Mouse (Mus musculus) macrophage (primary cell): Measurements from ENCODE around the gene Mylk4. TPM values are rescaled to one million over a fixed set of nuclear protein-coding genes. Genes with fewer than 3 reads are reported as not detected.

Source experiments
- H3K27ac ChIP-seq: fragments of 350-480 bp; formaldehyde crosslinking; 2 replicates; pipeline ENCODE4 v1.9.0; 2021
- H3K36me3 ChIP-seq: fragments of 350-480 bp; formaldehyde crosslinking; 2 replicates; pipeline ENCODE4 v1.9.0; 2021; ENCODE audit errors: inconsistent target
- H3K4me3 ChIP-seq: fragments of 350-480 bp; formaldehyde crosslinking; 2 replicates; pipeline ENCODE4 v1.9.0; 2021; ENCODE audit errors: inconsistent target
- H3K79me2 ChIP-seq: fragments of 350-480 bp; formaldehyde crosslinking; 2 replicates; pipeline ENCODE4 v1.9.0; 2021; ENCODE audit errors: inconsistent target
- WGBS: methylation state at CpG from one replicate; pipeline ENCODE4 v1.1.7; 2026; ENCODE audit warnings: inconsistent platforms; ENCODE audit not compliant: missing documents; 5-methylcytosine and 5-hydroxymethylcytosine counted together
- polyA plus RNA-seq: library from polyadenylated mRNA; stranded (reverse); fragments of 250-400 nt; gene quantifications from 3 replicates; pipeline ENCODE4 v1.2.4, GENCODE M21; 2018; ENCODE audit warnings: inconsistent platforms

Gene Mylk4
- polyA plus RNA-seq, 1 experiment from 2014 or later = not detected

DNA sequence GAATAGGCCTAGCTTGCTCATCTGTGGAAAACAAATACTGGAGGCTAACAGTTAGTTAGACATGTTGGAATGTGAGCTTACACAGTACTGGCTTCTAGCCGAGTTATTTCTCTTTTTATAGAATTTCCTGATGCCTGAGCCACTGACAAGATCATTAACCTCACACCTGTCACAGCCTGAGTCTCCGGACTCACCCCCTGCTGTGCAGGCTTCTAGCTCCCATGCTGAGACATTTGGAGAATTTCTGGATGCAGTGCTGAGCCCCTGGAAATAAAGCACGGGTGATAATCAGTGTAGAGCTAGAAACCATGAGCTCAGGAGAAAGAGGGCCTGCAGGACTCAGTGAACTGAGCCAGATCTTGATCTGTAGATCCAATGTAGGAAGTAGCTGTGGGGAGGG lies 13.8 kb downstream of the Mylk4 start:
- Histone ChIP-seq H3K4me3 (no peak overlapping the region), H3K79me2 (no peaks in the 10 kb centered on the region), H3K36me3 (no peaks in the 10 kb centered on the region), H3K27ac (no peak overlapping the region)
- 72% methylated on average over 3 of the region's 3 CpGs for WGBS

DNA sequence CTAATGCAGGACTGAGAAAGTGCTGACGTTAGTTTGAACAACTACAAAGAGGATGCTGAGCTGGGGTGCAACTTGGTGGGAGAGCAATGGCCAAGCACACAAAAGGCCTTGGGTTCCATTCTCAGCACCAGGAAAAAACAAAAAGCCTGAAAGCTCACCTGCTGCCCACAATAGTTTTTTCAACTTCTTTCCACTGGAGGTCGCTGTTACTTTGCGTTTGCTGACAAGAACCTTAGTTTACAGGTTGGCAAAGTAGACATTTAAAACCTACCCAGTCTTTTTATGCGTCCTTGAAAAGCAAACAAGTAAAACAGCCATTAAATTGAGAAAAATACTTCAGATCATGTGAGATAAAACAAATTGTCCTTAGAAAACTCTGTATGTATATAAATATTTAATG lies 15.7 kb downstream of the Mylk4 start:
- no peaks in the 10 kb centered on the region for H3K36me3 ChIP-seq
- H3K27ac ChIP-seq = no peak overlapping the region
- WGBS = 18% methylated on average over 4 of the region's 4 CpGs
- no peak overlapping the region for H3K4me3 ChIP-seq
- H3K79me2 ChIP-seq = no peaks in the 10 kb centered on the region

DNA sequence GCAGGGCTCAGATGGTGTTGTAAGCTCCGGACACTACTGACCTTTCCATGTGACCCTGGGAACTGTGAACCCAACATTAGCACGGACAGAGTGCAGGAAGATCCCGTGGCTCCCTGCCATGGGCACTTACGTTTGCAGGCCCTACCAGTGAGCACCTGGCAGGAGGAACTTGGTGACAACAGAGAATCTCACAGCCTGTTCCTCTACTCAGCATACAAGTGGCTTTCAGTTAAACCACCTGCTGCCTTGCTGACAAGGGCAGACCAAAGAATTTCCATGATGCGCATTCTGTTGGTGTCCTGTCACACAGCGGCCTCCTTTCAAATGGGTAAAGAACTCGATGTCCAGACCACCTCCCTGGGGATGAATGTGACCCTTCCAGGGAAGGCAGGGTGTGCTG lies 19.3 kb downstream of the Mylk4 start:
- Histone ChIP-seq H3K79me2 (no peaks in the 10 kb centered on the region), H3K27ac (no peak overlapping the region), H3K4me3 (no peak overlapping the region), H3K36me3 (no peaks in the 10 kb centered on the region)
- WGBS = 65% methylated on average over 7 of the region's 7 CpGs

DNA sequence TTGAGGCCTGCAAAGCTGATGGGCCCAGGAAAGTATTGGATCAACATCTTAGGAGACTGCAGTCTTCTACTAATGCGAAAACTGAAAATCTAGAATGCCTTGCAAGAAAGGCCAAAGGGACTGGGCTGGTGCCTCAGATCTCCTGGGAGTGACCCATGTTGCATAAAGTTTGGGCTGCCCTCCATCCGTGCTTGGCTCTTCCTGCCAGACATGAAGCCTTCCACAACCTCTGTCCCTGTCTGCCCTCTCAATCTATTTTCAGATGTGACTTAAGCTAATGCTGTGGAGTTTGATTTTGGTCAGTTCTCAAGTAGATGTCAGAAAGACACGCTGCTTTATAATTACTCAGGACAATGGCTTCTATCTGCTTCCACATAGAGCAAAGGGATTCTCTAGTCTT lies 20.6 kb downstream of the Mylk4 start:
- no peaks in the 10 kb centered on the region for H3K36me3 ChIP-seq
- WGBS = 90% methylated on average over 3 of the region's 3 CpGs
- no peak overlapping the region for H3K27ac ChIP-seq
- H3K79me2 ChIP-seq = no peaks in the 10 kb centered on the region
- H3K4me3 ChIP-seq = no peak overlapping the region

DNA sequence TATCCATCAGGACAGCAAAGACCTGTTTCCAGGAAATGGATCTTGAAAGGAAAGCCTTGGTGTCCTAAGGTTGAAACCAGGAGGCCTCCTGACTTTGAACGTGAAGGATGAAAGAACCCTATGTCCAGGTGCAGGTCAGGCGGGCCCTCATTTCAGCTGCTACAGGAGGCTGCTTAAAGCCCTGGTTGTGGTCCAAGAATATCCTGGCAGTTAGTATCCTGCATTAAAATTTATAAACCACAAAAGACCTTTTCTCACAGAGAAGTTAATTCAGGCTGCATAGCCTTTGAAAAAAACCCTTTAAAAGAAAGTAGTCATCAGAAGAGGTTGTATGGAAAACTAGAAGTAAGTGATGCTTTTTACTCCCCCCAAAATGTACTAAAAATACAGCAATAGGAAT lies 23.0 kb downstream of the Mylk4 start:
- 88% methylated on average over 2 of the region's 2 CpGs for WGBS
- H3K27ac ChIP-seq = no peak overlapping the region
- H3K79me2 ChIP-seq = no peaks in the 10 kb centered on the region
- no peak overlapping the region for H3K4me3 ChIP-seq
- no peaks in the 10 kb centered on the region for H3K36me3 ChIP-seq

DNA sequence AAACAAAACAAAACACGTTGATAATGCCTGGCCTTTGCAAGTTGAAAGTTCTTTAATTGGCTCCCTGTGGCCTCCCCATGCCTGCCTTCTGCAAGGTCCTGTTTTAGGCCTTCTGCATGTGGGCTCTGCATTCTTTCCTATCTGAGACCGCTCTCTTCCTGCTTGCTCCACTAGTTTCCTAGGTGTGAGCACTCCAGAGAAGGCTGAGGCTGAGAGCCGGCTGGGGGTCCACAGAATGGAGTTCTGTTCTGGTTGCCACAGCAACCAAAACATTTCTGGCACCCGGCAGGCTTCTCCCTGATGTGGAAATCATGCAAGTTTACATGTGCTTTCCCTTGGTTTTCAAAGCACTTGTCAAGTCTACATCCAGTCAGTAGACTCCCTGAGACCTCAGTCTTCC lies 24.7 kb downstream of the Mylk4 start:
- Histone ChIP-seq H3K4me3 (no peak overlapping the region), H3K36me3 (no peaks in the 10 kb centered on the region), H3K79me2 (no peaks in the 10 kb centered on the region), H3K27ac (no peak overlapping the region)
- 80% methylated on average over 4 of the region's 4 CpGs for WGBS

DNA sequence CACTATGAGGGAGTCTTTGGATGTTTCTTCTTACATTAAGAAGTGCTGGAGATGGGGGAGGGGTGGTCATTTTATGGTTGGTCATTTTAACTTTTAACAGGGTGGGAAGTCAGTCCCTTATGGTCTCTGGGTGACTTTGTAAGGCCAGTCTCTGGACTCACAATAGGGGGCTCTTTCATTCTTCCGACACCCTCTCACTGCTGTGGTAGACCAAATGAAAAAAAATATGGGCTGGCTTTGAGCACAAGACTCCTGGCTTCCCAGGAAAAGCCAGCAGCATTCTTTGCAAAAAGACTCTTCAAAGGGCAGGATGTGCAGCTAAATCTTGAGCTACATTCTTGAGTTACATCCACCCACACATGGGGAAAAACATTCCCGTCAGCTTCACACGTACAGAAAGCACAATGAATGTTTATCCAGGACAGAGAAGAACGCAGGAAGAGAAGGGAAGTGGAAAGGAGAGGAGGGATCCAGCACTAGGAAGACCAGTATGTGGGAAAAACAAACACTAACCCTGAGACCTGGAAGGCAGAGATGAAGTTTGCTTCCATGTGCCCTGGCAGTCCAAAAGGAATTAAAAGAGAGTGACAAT lies 31.6 kb downstream of the Mylk4 start:
- Histone ChIP-seq H3K4me3 (no peak overlapping the region), H3K79me2 (no peaks in the 10 kb centered on the region), H3K36me3 (no peaks in the 10 kb centered on the region), H3K27ac (no peak overlapping the region)
- 77% methylated on average over 4 of the region's 4 CpGs for WGBS

DNA sequence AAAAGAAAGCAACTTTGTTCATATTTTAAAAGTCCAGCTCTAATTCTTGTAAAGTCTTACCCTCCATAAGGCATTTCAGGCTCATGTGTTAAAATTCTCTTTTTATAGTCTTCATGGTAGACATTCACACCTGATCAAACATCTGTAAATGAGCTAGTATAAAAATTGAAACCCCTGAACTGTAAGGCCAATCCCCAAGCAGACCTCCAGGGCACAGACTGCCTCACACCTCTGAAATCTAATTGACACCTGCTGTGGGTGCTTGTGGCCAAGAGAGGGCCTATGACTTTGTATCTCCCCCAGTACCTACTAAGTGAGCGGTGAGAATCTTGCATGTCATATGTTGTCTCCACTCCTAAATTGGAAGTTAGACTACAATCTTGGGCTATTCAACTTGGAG lies 33.2 kb downstream of the Mylk4 start:
- no peak overlapping the region for H3K4me3 ChIP-seq
- 94% methylated on average over 1 of the region's 1 CpGs for WGBS

DNA sequence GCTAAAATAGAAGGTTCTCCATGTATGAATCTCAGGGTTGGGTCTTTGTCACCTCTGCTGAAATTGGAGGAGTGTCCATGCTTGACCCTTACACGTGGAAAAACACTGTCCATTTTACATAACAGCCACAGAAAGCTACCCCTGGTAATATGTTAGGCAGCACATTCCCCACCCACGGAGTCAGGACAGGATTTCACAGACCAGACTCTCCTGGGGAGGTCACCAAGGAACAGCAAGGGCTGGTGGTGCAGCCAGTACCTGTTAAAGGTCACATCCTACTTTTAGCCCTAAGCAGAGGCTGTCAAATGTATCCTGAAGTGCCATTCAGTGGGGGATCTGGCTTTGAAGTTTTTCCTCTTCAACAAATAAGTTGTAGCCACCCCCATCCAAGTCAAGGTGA lies 35.3 kb downstream of the Mylk4 start:
- WGBS = 66% methylated on average over 2 of the region's 2 CpGs
- Histone ChIP-seq H3K4me3 (no peak overlapping the region), H3K36me3 (no peaks in the 10 kb centered on the region), H3K27ac (no peak overlapping the region), H3K79me2 (no peaks in the 10 kb centered on the region)

More for the DNA sequence above, 33.2 kb downstream of the Mylk4 start:
- Histone ChIP-seq H3K36me3 (no peaks in the 10 kb centered on the region), H3K27ac (no peak overlapping the region), H3K79me2 (no peaks in the 10 kb centered on the region)

DNA sequence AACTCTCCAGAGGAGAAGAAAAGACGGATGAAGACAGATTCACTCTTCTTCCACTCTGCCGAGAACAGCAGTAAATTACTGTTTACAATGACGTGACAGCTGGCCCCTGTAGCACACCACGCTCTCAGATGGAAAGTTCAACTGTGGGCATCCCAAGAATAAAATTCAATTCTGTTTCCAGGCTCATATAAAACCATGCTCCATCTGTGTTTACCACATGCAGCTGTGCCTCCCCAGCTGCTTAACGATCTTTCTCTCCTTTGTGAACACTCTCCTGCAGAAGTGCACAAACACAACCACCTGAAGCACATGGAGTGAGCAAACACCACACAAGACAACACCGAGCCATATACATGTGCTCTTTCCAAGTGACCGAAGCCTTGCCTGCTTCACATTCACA lies 42.6 kb downstream of the Mylk4 start:
- H3K27ac ChIP-seq = no peak overlapping the region
- no peaks in the 10 kb centered on the region for H3K79me2 ChIP-seq
- 92% methylated on average over 7 of the region's 7 CpGs for WGBS
- no peak overlapping the region for H3K4me3 ChIP-seq
- H3K36me3 ChIP-seq = no peaks in the 10 kb centered on the region

DNA sequence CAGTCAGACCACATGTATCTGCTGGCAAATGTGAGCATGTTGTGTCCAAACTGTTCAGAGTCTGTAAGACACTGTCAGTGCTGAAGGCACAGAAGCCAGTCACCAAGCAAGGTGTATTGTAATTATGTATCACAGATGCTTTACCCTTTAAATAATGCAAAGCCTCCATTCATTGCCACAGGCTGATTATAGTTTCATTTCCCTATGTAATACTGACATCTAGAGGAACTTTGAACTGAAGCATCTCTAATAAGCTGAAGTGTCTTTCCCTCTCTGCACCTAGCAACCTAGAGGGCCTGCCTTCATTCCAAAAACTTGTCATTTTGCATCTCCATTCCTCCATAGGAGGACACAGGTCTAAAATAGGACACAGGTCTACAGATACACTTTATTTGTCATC lies 52.5 kb downstream of the Mylk4 start:
- no peaks in the 10 kb centered on the region for H3K36me3 ChIP-seq

DNA sequence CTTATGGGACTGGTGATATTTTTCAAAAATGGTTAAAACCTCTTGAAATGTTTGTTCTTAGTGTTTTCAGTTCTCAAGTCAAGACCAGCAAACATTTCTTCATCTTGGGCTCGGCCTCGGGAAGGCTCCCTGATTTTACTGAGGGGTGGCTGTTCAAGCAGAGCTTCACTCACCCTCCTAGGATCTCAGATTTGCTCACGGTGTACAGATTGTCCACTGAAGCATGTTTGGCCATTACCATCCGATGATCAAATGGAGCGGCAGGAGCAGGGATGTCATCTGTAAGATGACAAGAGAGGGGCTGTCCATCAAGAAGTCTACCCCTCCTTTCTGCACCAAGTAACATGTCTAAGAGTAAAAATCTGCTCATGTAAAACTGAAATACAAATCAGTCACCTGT lies 59.1 kb downstream of the Mylk4 start:
- 93% methylated on average over 5 of the region's 5 CpGs for whole genome bisulfite sequencing
- Histone ChIP-seq H3K4me3 (no peak overlapping the region), H3K27ac (no peak overlapping the region), H3K79me2 (no peaks in the 10 kb centered on the region), H3K36me3 (no peaks in the 10 kb centered on the region)

More for the DNA sequence above, 52.5 kb downstream of the Mylk4 start:
- Histone ChIP-seq H3K4me3 (no peak overlapping the region), H3K79me2 (no peaks in the 10 kb centered on the region), H3K27ac (no peak overlapping the region)

DNA sequence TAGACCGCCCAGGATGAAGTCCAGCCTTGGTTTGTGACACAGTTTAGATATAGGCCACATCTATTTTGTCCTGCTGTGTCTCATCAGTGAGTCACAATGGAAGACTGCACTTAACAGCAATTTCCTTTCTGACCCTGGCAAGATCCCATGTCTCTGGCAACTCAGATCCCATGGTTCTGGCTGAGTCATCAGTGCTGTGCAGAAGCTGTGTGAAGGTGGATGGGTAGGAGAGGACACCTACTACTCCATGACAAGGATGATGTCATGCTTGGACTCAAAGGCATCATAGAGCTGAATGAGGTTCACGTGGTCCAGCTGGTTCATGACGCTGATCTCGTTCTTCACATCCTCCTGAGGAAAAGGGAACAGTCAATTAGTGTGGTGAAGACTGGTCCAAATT lies 62.0 kb downstream of the Mylk4 start:
- 97% methylated on average over 4 of the region's 4 CpGs for WGBS
- H3K4me3 ChIP-seq = no peak overlapping the region
- H3K79me2 ChIP-seq = no peaks in the 10 kb centered on the region
- no peaks in the 10 kb centered on the region for H3K36me3 ChIP-seq
- no peak overlapping the region for H3K27ac ChIP-seq

DNA sequence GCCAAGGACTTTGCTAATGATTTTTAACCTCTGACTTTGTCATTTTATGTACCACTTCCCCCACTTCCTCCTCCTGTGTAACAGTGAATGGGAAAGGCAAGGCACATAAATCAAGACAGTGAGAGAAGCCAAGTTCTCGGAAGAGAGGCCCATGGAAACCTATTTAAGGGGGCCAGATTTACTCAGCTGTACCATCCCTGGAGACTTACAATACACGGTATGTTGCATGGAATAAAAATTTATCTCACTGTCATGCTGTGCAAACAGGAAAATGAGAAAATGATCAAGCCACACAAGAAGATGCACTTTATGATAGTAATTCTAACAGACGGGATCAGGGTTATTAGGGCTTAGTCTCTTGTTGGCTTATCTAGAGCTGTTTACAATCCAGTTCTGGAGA lies 64.5 kb downstream of the Mylk4 start:
- Histone ChIP-seq H3K36me3 (no peaks in the 10 kb centered on the region), H3K27ac (no peak overlapping the region), H3K79me2 (no peaks in the 10 kb centered on the region), H3K4me3 (no peak overlapping the region)
- 61% methylated on average over 3 of the region's 3 CpGs for WGBS

DNA sequence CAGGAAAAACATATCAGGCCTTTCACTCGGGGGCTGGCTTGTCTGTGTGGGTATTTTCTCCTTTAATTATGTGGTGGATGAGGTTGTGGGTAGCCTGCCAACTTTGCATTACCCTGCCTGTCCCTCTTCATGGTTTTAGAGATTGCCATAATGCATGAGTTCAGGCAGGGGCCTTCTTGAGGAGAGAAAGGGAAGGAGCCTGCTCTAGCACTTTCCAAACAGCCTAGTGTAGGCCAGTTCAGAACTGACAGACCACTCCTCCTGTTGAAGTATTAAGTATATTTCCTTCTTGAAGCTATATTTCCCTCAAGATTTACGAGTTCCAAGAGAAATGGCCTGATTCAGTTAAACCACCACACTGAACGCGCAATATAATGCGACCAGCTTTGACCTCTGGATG lies 66.0 kb downstream of the Mylk4 start:
- 73% methylated on average over 5 of the region's 5 CpGs for WGBS
- Histone ChIP-seq H3K27ac (no peak overlapping the region), H3K36me3 (no peaks in the 10 kb centered on the region), H3K79me2 (no peaks in the 10 kb centered on the region), H3K4me3 (no peak overlapping the region)

DNA sequence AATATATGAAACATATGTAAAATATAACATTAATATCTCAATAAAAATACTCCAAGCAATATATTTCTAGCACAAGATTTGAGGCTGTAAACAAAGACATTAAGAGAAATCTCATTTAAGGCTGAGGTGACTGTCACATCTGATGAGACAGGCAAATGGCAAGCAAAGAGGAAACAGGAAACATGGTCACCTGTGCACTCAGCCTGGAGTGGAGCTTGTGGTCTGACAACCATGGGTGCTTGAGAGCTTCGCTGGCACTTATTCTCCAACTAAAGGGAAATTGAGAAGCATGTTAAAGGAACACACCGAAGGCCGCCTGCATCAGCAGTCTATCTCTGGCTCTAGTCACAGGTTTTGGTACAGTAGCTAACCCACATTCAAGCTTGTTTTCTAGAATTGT lies 71.2 kb downstream of the Mylk4 start:
- Histone ChIP-seq H3K36me3 (no peaks in the 10 kb centered on the region), H3K79me2 (no peaks in the 10 kb centered on the region), H3K27ac (no peak overlapping the region), H3K4me3 (no peak overlapping the region)
- 22% methylated on average over 3 of the region's 3 CpGs for WGBS
